Mouse (Mus musculus) forebrain, embryonic 15.5 days (tissue): ENCODE data around the gene Fam32a. TPM values are rescaled to one million over a fixed set of nuclear protein-coding genes. Genes with fewer than 3 reads are reported as not detected.

Source experiments
- ATAC-seq: fragments of 200-750 bp; cut with Nextera tagmentation; replicated peaks from 2 replicates; pipeline ENCODE4 v1.8.0; 2017; ENCODE audit warnings: mild to moderate bottlenecking, moderate TSS enrichment, moderate library complexity
- H3K27ac ChIP-seq: fragments of 300-500 bp; sonication (generic); replicated peaks from 2 replicates; pipeline ENCODE4 v1.5.1; 2015; ENCODE audit warnings: mild to moderate bottlenecking, inconsistent platforms
- H3K27me3 ChIP-seq: fragments of 300-500 bp; sonication (generic); 2 replicates; pipeline ENCODE4 v1.6.1; 2015; ENCODE audit warnings: inconsistent platforms
- H3K36me3 ChIP-seq: fragments of 300-500 bp; sonication (generic); 2 replicates; pipeline ENCODE4 v1.6.1; 2015; ENCODE audit warnings: mild to moderate bottlenecking, inconsistent platforms
- H3K4me1 ChIP-seq: fragments of 300-500 bp; sonication (generic); 2 replicates; pipeline ENCODE4 v1.6.1; 2015; ENCODE audit warnings: inconsistent platforms
- H3K4me2 ChIP-seq: fragments of 300-500 bp; sonication (generic); replicated peaks from 2 replicates; pipeline ENCODE4 v1.6.1; 2015; ENCODE audit warnings: mild to moderate bottlenecking, inconsistent platforms
- H3K4me3 ChIP-seq: fragments of 300-500 bp; sonication (generic); 2 replicates; pipeline ENCODE4 v1.5.1; 2015; ENCODE audit warnings: mild to moderate bottlenecking, inconsistent platforms
- H3K9ac ChIP-seq: fragments of 300-500 bp; sonication (generic); replicated peaks from 2 replicates; pipeline ENCODE4 v1.6.1; 2015; ENCODE audit warnings: mild to moderate bottlenecking, inconsistent platforms
- H3K9me3 ChIP-seq: fragments of 300-500 bp; sonication (generic); 2 replicates; pipeline ENCODE4 v1.6.1; 2016; ENCODE audit warnings: inconsistent platforms
- WGBS: fragments of 180-500 bp; shearing (Covaris S2); methylation state at CpG from one replicate; pipeline ENCODE4 v1.1.7; 2015; ENCODE audit warnings: mixed read lengths; 5-methylcytosine and 5-hydroxymethylcytosine counted together
- polyA plus RNA-seq: library from polyadenylated mRNA; unstranded; fragments of >200 nt; fragmentation: Nextera tagmentation; extraction: Ambion mirVana; gene quantifications from 2 replicates; pipeline ENCODE4 v1.2.1, GENCODE M21; 2015

Fam32a gene
- polyA plus RNA-seq, 1 experiment from 2014 or later: 116 TPM

GRCm38 (mm10) chr8:72244610-72245009, 25.1 kb downstream of the Fam32a start:
- ATAC-seq: no peak
- H3K9me3 ChIP-seq: no peaks in the 10 kb centered on the region

GRCm38 (mm10) chr8:72257171-72257901, 37.8 kb downstream of the Fam32a start:
- Histone ChIP-seq H3K9ac (no peak overlapping the region), H3K27ac (no peak overlapping the region), H3K4me2 (no peak overlapping the region), H3K4me3 (no peak overlapping the region), H3K36me3 (peaks cover 20% of the 10 kb centered on the region), H3K27me3 (no peaks in the 10 kb centered on the region), H3K4me1 (no peaks in the 10 kb centered on the region), H3K9me3 (no peaks in the 10 kb centered on the region)
- ATAC-seq: 0 out of 2 replicates have a peak, but pooled peaks have one; percentile 17
- WGBS: 57% methylated on average over 7 of the region's 7 CpGs

More at GRCm38 (mm10) chr8:72244610-72245009, 25.1 kb downstream of the Fam32a start:
- Histone ChIP-seq H3K4me1 (peaks cover 22% of the 10 kb centered on the region), H3K4me2 (no peak overlapping the region), H3K4me3 (no peak overlapping the region), H3K27ac (no peak overlapping the region), H3K27me3 (no peaks in the 10 kb centered on the region), H3K36me3 (peaks cover 6% of the 10 kb centered on the region; the same call in 1 of the 2 replicates), H3K9ac (no peak overlapping the region)
- whole genome bisulfite sequencing: 70% methylated on average over 2 of the region's 2 CpGs

GRCm38 (mm10) chr8:72257902-72258238, 38.3 kb downstream of the Fam32a start:
- 89% methylated on average over 1 of the region's 1 CpGs for WGBS
- ATAC-seq: no peak
- H3K4me2 ChIP-seq: no peak overlapping the region
- no peak overlapping the region for H3K9ac ChIP-seq
- no peaks in the 10 kb centered on the region for H3K27me3 ChIP-seq
- H3K36me3 ChIP-seq: peaks cover 14% of the 10 kb centered on the region
- H3K27ac ChIP-seq: no peak overlapping the region
- H3K4me1 ChIP-seq: no peaks in the 10 kb centered on the region
- H3K9me3 ChIP-seq: no peaks in the 10 kb centered on the region
- no peak overlapping the region for H3K4me3 ChIP-seq

- Histone ChIP-seq H3K27ac (no peak overlapping the region), H3K9me3 (no peaks in the 10 kb centered on the region), H3K27me3 (no peaks in the 10 kb centered on the region), H3K4me3 (no peak overlapping the region), H3K4me1 (no peaks in the 10 kb centered on the region), H3K4me2 (no peak overlapping the region), H3K36me3 (no peaks in the 10 kb centered on the region), H3K9ac (no peak overlapping the region)
- WGBS: 73% methylated on average over 2 of the region's 2 CpGs
- no peak for ATAC-seq
These were observed 40.3 kb downstream of the Fam32a start for GRCm38 (mm10) chr8:72259862-72260261.

GRCm38 (mm10) chr8:72260585-72260984, 41.1 kb downstream of the Fam32a start:
- no peaks in the 10 kb centered on the region for H3K27me3 ChIP-seq
- no peaks in the 10 kb centered on the region for H3K36me3 ChIP-seq
- no peak overlapping the region for H3K4me2 ChIP-seq
- no peaks in the 10 kb centered on the region for H3K4me1 ChIP-seq
- WGBS: 73% methylated on average over 4 of the region's 4 CpGs
- no peak; the same call in 1 of the 2 replicates for ATAC-seq
- no peaks in the 10 kb centered on the region for H3K9me3 ChIP-seq
- no peak overlapping the region for H3K4me3 ChIP-seq
- no peak overlapping the region for H3K9ac ChIP-seq
- no peak overlapping the region for H3K27ac ChIP-seq

- Histone ChIP-seq H3K27me3 (no peaks in the 10 kb centered on the region), H3K27ac (no peak overlapping the region), H3K4me1 (no peaks in the 10 kb centered on the region), H3K4me3 (no peak overlapping the region), H3K36me3 (no peaks in the 10 kb centered on the region), H3K9me3 (no peaks in the 10 kb centered on the region), H3K9ac (no peak overlapping the region), H3K4me2 (no peak overlapping the region)
- peak; percentile 61 for ATAC-seq
- 28% methylated on average over 2 of the region's 2 CpGs for WGBS
These were observed 41.5 kb downstream of the Fam32a start for GRCm38 (mm10) chr8:72261019-72261418.

GRCm38 (mm10) chr8:72261431-72261830, 41.9 kb downstream of the Fam32a start:
- H3K4me2 ChIP-seq: no peak overlapping the region
- H3K27me3 ChIP-seq: no peaks in the 10 kb centered on the region
- H3K27ac ChIP-seq: no peak overlapping the region
- no peaks in the 10 kb centered on the region for H3K36me3 ChIP-seq
- no peak overlapping the region for H3K9ac ChIP-seq
- H3K9me3 ChIP-seq: no peaks in the 10 kb centered on the region
- no peak for ATAC-seq
- H3K4me3 ChIP-seq: no peak overlapping the region
- H3K4me1 ChIP-seq: no peaks in the 10 kb centered on the region

GRCm38 (mm10) chr8:72261872-72262271, 42.3 kb downstream of the Fam32a start:
- H3K9me3 ChIP-seq: no peaks in the 10 kb centered on the region
- no peak overlapping the region for H3K4me2 ChIP-seq
- H3K36me3 ChIP-seq: no peaks in the 10 kb centered on the region
- no peaks in the 10 kb centered on the region for H3K4me1 ChIP-seq
- ATAC-seq: no peak
- no peak overlapping the region for H3K9ac ChIP-seq
- H3K27ac ChIP-seq: no peak overlapping the region
- H3K4me3 ChIP-seq: no peak overlapping the region
- 46% methylated on average over 5 of the region's 5 CpGs for WGBS
- H3K27me3 ChIP-seq: no peaks in the 10 kb centered on the region

- 88% methylated on average over 2 of the region's 2 CpGs for WGBS
- H3K9me3 ChIP-seq: no peaks in the 10 kb centered on the region
- H3K27ac ChIP-seq: no peak overlapping the region
- ATAC-seq: no peak
- H3K4me3 ChIP-seq: no peak overlapping the region
- H3K4me2 ChIP-seq: no peak overlapping the region
- no peaks in the 10 kb centered on the region for H3K4me1 ChIP-seq
- no peaks in the 10 kb centered on the region for H3K36me3 ChIP-seq
- no peaks in the 10 kb centered on the region for H3K27me3 ChIP-seq
- no peak overlapping the region for H3K9ac ChIP-seq
These were observed 43.2 kb downstream of the Fam32a start for GRCm38 (mm10) chr8:72262756-72263155.

GRCm38 (mm10) chr8:72263451-72263850, 43.9 kb downstream of the Fam32a start:
- H3K27me3 ChIP-seq: no peaks in the 10 kb centered on the region
- ATAC-seq: no peak
- no peaks in the 10 kb centered on the region for H3K36me3 ChIP-seq
- H3K9me3 ChIP-seq: no peaks in the 10 kb centered on the region
- WGBS: 69% methylated on average over 7 of the region's 7 CpGs
- H3K4me3 ChIP-seq: no peak overlapping the region
- no peak overlapping the region for H3K27ac ChIP-seq
- no peaks in the 10 kb centered on the region for H3K4me1 ChIP-seq
- H3K9ac ChIP-seq: no peak overlapping the region
- H3K4me2 ChIP-seq: no peak overlapping the region

- no peak for ATAC-seq
- Histone ChIP-seq H3K27ac (no peak overlapping the region), H3K4me1 (no peaks in the 10 kb centered on the region), H3K4me2 (no peak overlapping the region), H3K36me3 (no peaks in the 10 kb centered on the region), H3K9ac (no peak overlapping the region), H3K4me3 (no peak overlapping the region), H3K9me3 (no peaks in the 10 kb centered on the region), H3K27me3 (no peaks in the 10 kb centered on the region)
- WGBS: 59% methylated on average over 6 of the region's 7 CpGs
These were observed 45.8 kb downstream of the Fam32a start for GRCm38 (mm10) chr8:72265342-72265741.

GRCm38 (mm10) chr8:72266671-72267070, 47.1 kb downstream of the Fam32a start:
- Histone ChIP-seq H3K4me1 (no peaks in the 10 kb centered on the region), H3K9me3 (no peaks in the 10 kb centered on the region), H3K4me3 (no peak overlapping the region), H3K27ac (no peak overlapping the region), H3K36me3 (no peaks in the 10 kb centered on the region), H3K4me2 (no peak overlapping the region), H3K9ac (no peak overlapping the region), H3K27me3 (no peaks in the 10 kb centered on the region)
- no peak for ATAC-seq

- no peak overlapping the region for H3K27ac ChIP-seq
- H3K9me3 ChIP-seq: no peaks in the 10 kb centered on the region
- H3K27me3 ChIP-seq: no peaks in the 10 kb centered on the region
- no peak overlapping the region for H3K4me3 ChIP-seq
- H3K4me1 ChIP-seq: no peaks in the 10 kb centered on the region
- H3K4me2 ChIP-seq: no peak overlapping the region
- no peaks in the 10 kb centered on the region for H3K36me3 ChIP-seq
- ATAC-seq: no peak
- WGBS: 97% methylated on average over 8 of the region's 8 CpGs
- no peak overlapping the region for H3K9ac ChIP-seq
These were observed 47.6 kb downstream of the Fam32a start for GRCm38 (mm10) chr8:72267106-72267505.
